Mouse (Mus musculus) hindbrain, embryonic 16.5 days (tissue): ENCODE results near the gene Fhit. TPM values are rescaled to one million over a fixed set of nuclear protein-coding genes. Genes with fewer than 3 reads are reported as not detected.
A peak's percentile ranks its signal among the peaks of the same experiment; 100 is the strongest.

Experiments
- ATAC-seq: fragments of 200-750 bp; cut with Nextera tagmentation; 2 replicates; pipeline ENCODE4 v1.8.0; 2017; ENCODE audit warnings: moderate TSS enrichment, moderate library complexity
- H3K27ac ChIP-seq: fragments of 300-500 bp; sonication (generic); 2 replicates; pipeline ENCODE4 v1.5.1; 2014; ENCODE audit warnings: low read depth, mild to moderate bottlenecking, control low read depth, low read length, moderate library complexity
- H3K27me3 ChIP-seq: fragments of 300-500 bp; sonication (generic); replicated peaks from 2 replicates; pipeline ENCODE4 v1.6.1; 2014; ENCODE audit warnings: low read length; ENCODE audit not compliant: control insufficient read depth, insufficient read depth
- H3K36me3 ChIP-seq: fragments of 300-500 bp; sonication (generic); 2 replicates; pipeline ENCODE4 v1.6.1; 2014; ENCODE audit warnings: mild to moderate bottlenecking, low read length, moderate library complexity, mixed read lengths; ENCODE audit not compliant: control insufficient read depth, insufficient read depth
- H3K4me1 ChIP-seq: fragments of 300-500 bp; sonication (generic); 2 replicates; pipeline ENCODE4 v1.6.1; 2014; ENCODE audit warnings: low read depth, low read length; ENCODE audit not compliant: control insufficient read depth, insufficient read depth
- H3K4me2 ChIP-seq: fragments of 300-500 bp; sonication (generic); 2 replicates; pipeline ENCODE4 v1.6.1; 2014; ENCODE audit warnings: mild to moderate bottlenecking, low read length, control low read depth, moderate library complexity
- H3K4me3 ChIP-seq: fragments of 300-500 bp; sonication (generic); 2 replicates; pipeline ENCODE4 v1.5.1; 2014; ENCODE audit warnings: mild to moderate bottlenecking, low read length, control low read depth, moderate library complexity
- H3K9ac ChIP-seq: fragments of 300-500 bp; sonication (generic); 2 replicates; pipeline ENCODE4 v1.6.1; 2014; ENCODE audit warnings: low read depth, mild to moderate bottlenecking, control low read depth, low read length, moderate library complexity
- H3K9me3 ChIP-seq: fragments of 300-500 bp; sonication (generic); 2 replicates; pipeline ENCODE4 v1.6.1; 2014; ENCODE audit warnings: mild to moderate bottlenecking, low read length, moderate library complexity; ENCODE audit not compliant: control insufficient read depth
- WGBS: fragments of 180-500 bp; shearing (Covaris S2); extraction: QIAGEN DNeasy Blood & Tissue Kit; methylation state at CpG from one replicate; pipeline ENCODE4 v1.1.7; 2014; 5-methylcytosine and 5-hydroxymethylcytosine counted together
- polyA plus RNA-seq: library from polyadenylated mRNA; unstranded; fragments of >200 nt; fragmentation: Nextera tagmentation; extraction: Ambion mirVana; gene quantifications from 2 replicates; pipeline ENCODE4 v1.2.1, GENCODE M21; 2015

Gene Fhit
- polyA plus RNA-seq, 1 experiment from 2014 or later: 8.5 TPM

GRCm38 (mm10) chr14:10316764-10317163, 845.1 kb downstream of the Fhit start:
- Histone ChIP-seq H3K27ac (no peak overlapping the region), H3K4me1 (no peaks in the 10 kb centered on the region), H3K9ac (no peak overlapping the region), H3K4me3 (no peak overlapping the region), H3K9me3 (no peaks in the 10 kb centered on the region), H3K27me3 (no peaks in the 10 kb centered on the region), H3K4me2 (no peak overlapping the region), H3K36me3 (no peaks in the 10 kb centered on the region)
- ATAC-seq: no peak
- WGBS: 88% methylated on average over 3 of the region's 3 CpGs

GRCm38 (mm10) chr14:10312190-10312589, 849.6 kb downstream of the Fhit start:
- no peak overlapping the region for H3K4me3 ChIP-seq
- H3K36me3 ChIP-seq: no peaks in the 10 kb centered on the region
- H3K4me2 ChIP-seq: no peak overlapping the region
- H3K27ac ChIP-seq: no peak overlapping the region
- WGBS: 89% methylated on average over 1 of the region's 1 CpGs
- no peaks in the 10 kb centered on the region for H3K4me1 ChIP-seq
- no peaks in the 10 kb centered on the region for H3K27me3 ChIP-seq
- ATAC-seq: no peak
- H3K9me3 ChIP-seq: no peaks in the 10 kb centered on the region
- H3K9ac ChIP-seq: no peak overlapping the region

GRCm38 (mm10) chr14:10305286-10305685, 856.5 kb downstream of the Fhit start:
- no peak overlapping the region for H3K4me3 ChIP-seq
- no peak overlapping the region for H3K4me2 ChIP-seq
- H3K27ac ChIP-seq: no peak overlapping the region
- no peak for ATAC-seq
- no peaks in the 10 kb centered on the region for H3K36me3 ChIP-seq
- H3K9me3 ChIP-seq: no peaks in the 10 kb centered on the region
- H3K27me3 ChIP-seq: no peaks in the 10 kb centered on the region
- H3K9ac ChIP-seq: no peak overlapping the region
- H3K4me1 ChIP-seq: no peaks in the 10 kb centered on the region

- H3K9me3 ChIP-seq: no peaks in the 10 kb centered on the region
- H3K36me3 ChIP-seq: no peaks in the 10 kb centered on the region
- WGBS: 85% methylated on average over 1 of the region's 1 CpGs
- H3K4me1 ChIP-seq: no peaks in the 10 kb centered on the region
- no peak for ATAC-seq
- H3K27ac ChIP-seq: no peak overlapping the region
- H3K27me3 ChIP-seq: no peaks in the 10 kb centered on the region
- no peak overlapping the region for H3K4me2 ChIP-seq
- no peak overlapping the region for H3K9ac ChIP-seq
- H3K4me3 ChIP-seq: no peak overlapping the region
These were observed 860.3 kb downstream of the Fhit start for GRCm38 (mm10) chr14:10301497-10301896.

DNA sequence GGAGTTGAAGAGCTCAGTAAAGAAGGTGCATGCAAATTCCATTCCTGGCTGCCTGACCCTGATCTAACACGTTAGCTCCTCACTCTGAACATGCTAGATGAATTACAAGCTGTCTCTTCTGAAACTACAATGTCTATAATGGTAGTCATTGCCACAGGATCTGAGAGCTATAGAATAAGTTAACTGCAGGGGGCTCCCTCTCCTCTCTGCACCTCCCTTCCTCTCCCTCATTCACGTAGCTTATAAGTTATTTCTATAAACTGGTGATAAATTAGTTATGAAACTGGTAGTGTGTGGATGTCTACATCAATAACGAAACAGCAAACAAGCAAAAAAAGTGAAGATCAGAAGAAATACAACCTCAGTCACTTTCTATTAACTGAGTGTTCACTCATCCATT, 860.9 kb downstream of the Fhit start:
- 70% methylated on average over 3 of the region's 3 CpGs for WGBS

DNA sequence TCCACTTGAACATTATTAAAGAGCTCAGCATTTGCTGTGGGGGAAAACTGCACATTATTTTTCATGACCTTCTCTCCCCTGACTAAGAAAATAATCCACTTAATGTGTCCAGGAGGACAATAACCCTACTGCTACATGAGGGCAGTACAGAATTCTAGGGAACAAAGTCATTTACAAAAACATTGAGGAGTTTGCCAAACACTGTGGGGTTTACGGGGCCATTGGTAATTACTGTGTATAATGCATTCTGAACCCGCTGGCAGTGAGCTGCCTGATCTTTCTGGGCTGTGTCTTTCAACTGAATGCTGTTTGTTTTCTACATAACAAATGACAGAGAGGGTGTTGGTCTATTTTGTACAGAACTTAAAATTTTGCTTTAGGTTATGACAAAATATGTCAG, 862.8 kb downstream of the Fhit start:
- H3K9me3 ChIP-seq: no peaks in the 10 kb centered on the region
- H3K27ac ChIP-seq: no peak overlapping the region
- no peak overlapping the region for H3K9ac ChIP-seq
- no peaks in the 10 kb centered on the region for H3K27me3 ChIP-seq
- no peaks in the 10 kb centered on the region for H3K4me1 ChIP-seq
- WGBS: 36% methylated on average over 2 of the region's 2 CpGs
- no peak overlapping the region for H3K4me2 ChIP-seq
- no peaks in the 10 kb centered on the region for H3K36me3 ChIP-seq
- ATAC-seq: no peak
- no peak overlapping the region for H3K4me3 ChIP-seq

More for the DNA sequence above, 860.9 kb downstream of the Fhit start:
- ATAC-seq: no peak
- H3K27me3 ChIP-seq: no peaks in the 10 kb centered on the region
- no peak overlapping the region for H3K4me2 ChIP-seq
- H3K36me3 ChIP-seq: no peaks in the 10 kb centered on the region
- H3K9ac ChIP-seq: no peak overlapping the region
- H3K27ac ChIP-seq: no peak overlapping the region
- H3K4me3 ChIP-seq: no peak overlapping the region
- H3K9me3 ChIP-seq: no peaks in the 10 kb centered on the region
- no peaks in the 10 kb centered on the region for H3K4me1 ChIP-seq

DNA sequence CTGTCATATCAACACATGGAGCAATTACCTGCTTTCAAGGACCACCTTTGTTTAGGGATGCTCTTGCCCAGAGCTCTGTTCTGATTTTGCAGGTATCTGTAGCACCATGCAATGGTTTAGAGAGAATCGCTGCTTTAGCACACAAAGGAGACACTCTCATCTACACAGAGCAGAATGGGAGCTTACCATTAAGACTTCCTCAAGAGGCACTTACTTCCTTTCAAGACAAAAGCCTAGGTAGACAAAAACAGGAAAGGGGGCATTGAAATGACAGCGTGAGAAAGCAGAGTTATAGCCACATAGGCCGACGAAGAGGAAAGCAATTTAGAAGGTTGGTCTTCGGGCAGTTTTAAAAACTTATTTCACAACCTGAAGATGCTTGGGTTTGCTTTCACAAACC, 872.8 kb downstream of the Fhit start:
- WGBS: 89% methylated on average over 5 of the region's 5 CpGs
- no peak overlapping the region for H3K4me2 ChIP-seq
- no peaks in the 10 kb centered on the region for H3K36me3 ChIP-seq
- H3K27me3 ChIP-seq: no peaks in the 10 kb centered on the region
- H3K9me3 ChIP-seq: no peaks in the 10 kb centered on the region
- no peak overlapping the region for H3K27ac ChIP-seq
- no peak for ATAC-seq
- H3K9ac ChIP-seq: no peak overlapping the region
- no peak overlapping the region for H3K4me3 ChIP-seq
- H3K4me1 ChIP-seq: no peaks in the 10 kb centered on the region

- no peak overlapping the region for H3K27ac ChIP-seq
- no peaks in the 10 kb centered on the region for H3K27me3 ChIP-seq
- H3K4me3 ChIP-seq: no peak overlapping the region
- no peaks in the 10 kb centered on the region for H3K36me3 ChIP-seq
- WGBS: 74% methylated on average over 6 of the region's 6 CpGs
- H3K9ac ChIP-seq: no peak overlapping the region
- no peak overlapping the region for H3K4me2 ChIP-seq
- H3K9me3 ChIP-seq: no peaks in the 10 kb centered on the region
- no peaks in the 10 kb centered on the region for H3K4me1 ChIP-seq
- peak; percentile 69; the same call in 1 of the 2 replicates for ATAC-seq
These were observed 875.8 kb downstream of the Fhit start for GRCm38 (mm10) chr14:10286027-10286426.

DNA sequence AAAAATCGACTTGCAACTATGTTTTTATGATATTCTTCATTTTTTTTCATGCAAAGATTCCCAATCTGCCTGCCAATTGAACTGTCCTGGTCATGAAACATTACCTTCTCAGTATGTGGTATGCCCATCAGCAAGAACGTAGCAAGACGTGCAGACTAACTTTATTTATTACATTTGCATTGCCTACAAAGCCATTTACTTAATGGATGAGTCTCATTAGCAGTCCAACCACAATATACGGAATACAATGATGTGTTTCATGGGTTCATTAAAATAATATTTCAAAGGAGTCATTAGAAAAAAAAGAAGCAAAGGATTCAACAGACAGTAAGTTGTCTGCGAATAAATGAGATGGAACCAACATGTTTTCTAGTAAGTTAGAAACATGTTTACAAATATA, 933.1 kb downstream of the Fhit start:
- no peak overlapping the region for H3K4me2 ChIP-seq
- no peak overlapping the region for H3K27ac ChIP-seq
- WGBS: 59% methylated on average over 5 of the region's 5 CpGs
- H3K4me3 ChIP-seq: no peak overlapping the region
- no peaks in the 10 kb centered on the region for H3K27me3 ChIP-seq
- no peaks in the 10 kb centered on the region for H3K4me1 ChIP-seq
- H3K9me3 ChIP-seq: no peaks in the 10 kb centered on the region
- H3K9ac ChIP-seq: no peak overlapping the region
- H3K36me3 ChIP-seq: no peaks in the 10 kb centered on the region
- ATAC-seq: no peak

DNA sequence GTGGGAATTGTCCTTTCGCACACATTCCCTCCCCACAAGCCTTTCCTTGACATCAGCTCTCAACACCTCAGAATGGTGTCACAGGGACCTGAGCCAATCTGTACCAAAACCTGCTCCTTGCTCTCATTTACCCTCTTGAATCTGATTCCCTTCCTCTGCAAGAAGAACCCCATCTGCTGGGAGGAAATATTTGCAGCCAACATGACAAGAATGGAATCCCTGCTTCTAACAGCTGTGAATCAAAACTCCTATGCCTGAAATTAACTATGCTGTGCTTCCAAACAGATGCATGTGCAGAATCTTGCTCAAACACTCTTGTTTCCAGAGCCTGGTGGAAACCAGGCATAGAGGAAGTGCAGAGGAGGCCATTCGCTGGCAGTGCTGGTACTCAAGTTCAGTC, 940.0 kb downstream of the Fhit start:
- ATAC-seq: no peak
- no peak overlapping the region for H3K27ac ChIP-seq
- no peaks in the 10 kb centered on the region for H3K4me1 ChIP-seq
- no peak overlapping the region for H3K9ac ChIP-seq
- WGBS: 87% methylated on average over 2 of the region's 2 CpGs
- H3K9me3 ChIP-seq: no peaks in the 10 kb centered on the region
- H3K4me2 ChIP-seq: no peak overlapping the region
- no peaks in the 10 kb centered on the region for H3K27me3 ChIP-seq
- H3K4me3 ChIP-seq: no peak overlapping the region
- H3K36me3 ChIP-seq: no peaks in the 10 kb centered on the region
